Comparison of ENCODE assay signal across 9 mouse cellular contexts in the genomic region with DNA sequence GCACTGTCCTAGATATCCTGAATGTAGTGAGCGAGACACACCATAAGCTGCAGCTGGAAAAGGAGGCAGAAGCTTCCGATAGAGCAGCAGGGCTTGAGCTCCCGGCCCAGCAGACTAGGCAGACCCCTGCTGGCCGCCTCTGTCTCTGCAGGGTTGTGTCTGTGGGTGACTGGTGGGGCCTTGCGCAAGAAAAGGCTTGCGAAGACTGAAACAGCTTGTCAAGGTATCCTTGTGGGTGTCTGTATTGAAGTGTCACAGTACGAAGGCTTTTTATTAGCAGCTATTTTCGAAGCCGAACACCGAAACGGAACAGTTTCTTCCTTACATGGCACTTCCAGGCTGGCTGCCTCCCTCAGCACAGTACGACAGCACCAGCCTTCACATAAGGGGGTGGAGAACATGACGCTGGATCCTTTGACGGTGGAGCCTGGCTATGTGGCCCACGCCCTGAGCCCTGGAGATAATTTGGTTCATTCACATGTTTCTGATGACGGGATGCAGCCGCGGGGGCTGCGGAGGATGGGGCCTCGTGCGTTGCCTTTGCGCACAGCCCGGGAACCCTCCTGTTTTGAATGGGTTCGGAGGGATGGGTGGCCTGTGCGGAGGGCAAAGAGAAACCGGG.
DNase-seq lines count a peak whose midpoint lies in the region; ATAC-seq and TF ChIP-seq lines count a peak whose summit lies in the region.
"Had no signal": no experiment of that assay in that cellular context is flagged by ENCODE, and none has a peak within 500 bp of the region (broad histone marks: within the 10 kb centered on the region; RNA-seq: fewer than 3 reads in every experiment).

No protein-coding gene starts in this region.

- H3K36me3 ChIP-seq in hindbrain, embryonic 14.5 days (replicated peaks; ENCODE audit: control insufficient read depth, insufficient read depth) = no peaks in the 10 kb centered on the region

- WGBS in hindbrain, embryonic 14.5 days = 23% methylated on average over 26 of the region's 26 CpGs

- peak overlapping the region; percentile 19 for H3K4me2 ChIP-seq in hindbrain, embryonic 14.5 days (replicated peaks)

- peaks cover 6% of the 10 kb centered on the region; the same call in 1 of the 2 replicates for H3K4me1 ChIP-seq in hindbrain, embryonic 14.5 days (replicated peaks; ENCODE audit: control insufficient read depth, insufficient read depth, low read length)

- H3K9ac ChIP-seq in hindbrain, embryonic 14.5 days = no peak overlapping the region

- no peaks in the 10 kb centered on the region for H3K27me3 ChIP-seq in hindbrain, embryonic 14.5 days (ENCODE audit: control insufficient read depth, insufficient read depth, low read length)

- ATAC-seq in hindbrain, embryonic 14.5 days (ENCODE audit: low FRiP score) = peak; percentile 90

- peak; percentile 90 for TF ChIP-seq CTCF in gastrocnemius, adult 2 months (IDR thresholded peaks at IDR 0.05)

- intact Hi-C loops in gastrocnemius, adult 2 months (cut with DNase I) = loop anchor here (2.0 to 10.0 kb wide), 2 partner anchors 267 to 439 kb away; a partner anchor contains a TSS

- H3K27ac ChIP-seq in gastrocnemius, adult 2 months = no peak overlapping the region
- 0 out of 2 replicates have a peak overlapping the region, but pooled peaks have one; percentile 6 for H3K27ac ChIP-seq in hindbrain, embryonic 14.5 days

- no peaks in the 10 kb centered on the region for H3K9me3 ChIP-seq in hindbrain, embryonic 14.5 days (ENCODE audit: control insufficient read depth, low read length)

- peak; percentile 40 for DNase-seq in WW6 (ENCODE audit: low read depth, low spot score)
- DNase-seq in cerebellum, postnatal 4 days (ENCODE audit: low spot score in 2 of 2) = peak; percentile 66 to 82
- DNase-seq in gastrocnemius, adult 2 months = peak; percentile 88
- peak; percentile 83 for DNase-seq in hindbrain, embryonic 14.5 days (ENCODE audit: low spot score)
- DNase-seq in layer of hippocampus, postnatal 25 days (ENCODE audit: extremely low spot score in 1 of 2, low spot score in 1 of 2) = peak; percentile 75 to 79
- DNase-seq in lung, postnatal 10 days = peak; percentile 88
- DNase-seq in retina, postnatal 1 day = peak; percentile 86
- peak; percentile 81 for DNase-seq in urinary bladder, postnatal 14 days (ENCODE audit: low spot score)

- 0 out of 2 replicates have a peak overlapping the region, but pooled peaks have one; percentile 15 for H3K4me3 ChIP-seq in gastrocnemius, adult 2 months
- no peak overlapping the region for H3K4me3 ChIP-seq in hindbrain, embryonic 14.5 days (replicated peaks; ENCODE audit: low read length)
- H3K4me3 ChIP-seq: erythroblast, embryonic 14.5 days had no signal
